In the genomic region with DNA sequence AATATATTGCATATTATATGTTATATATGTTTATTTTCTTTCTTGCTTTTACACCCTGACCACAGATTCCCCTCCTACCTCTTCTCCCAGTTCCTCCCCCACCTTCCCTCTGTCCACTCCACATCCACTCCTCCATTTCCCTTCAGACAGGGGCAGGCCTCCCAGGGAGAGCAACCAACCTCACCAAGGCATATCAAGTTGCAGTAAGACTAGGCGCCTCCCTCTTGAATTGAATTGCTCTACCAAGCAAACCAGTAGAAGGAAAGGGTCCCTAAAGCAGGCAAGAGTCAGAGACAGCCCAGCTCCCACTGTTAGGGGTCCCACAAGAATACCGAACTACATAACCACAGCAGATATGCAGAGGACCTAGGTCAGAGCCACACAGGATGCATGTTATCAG, we compare ENCODE assay signal across 1 mouse cellular context.
TF ChIP-seq lines count a peak whose summit lies in the region.

No protein-coding gene starts in this region.

TF ChIP-seq in ES-E14, 5 proteins besides CTCF, POLR2A, EP300 and RAD21 (continued from another document):
- TF ChIP-seq ZC3H11A (IDR thresholded peaks at IDR 0.05; ENCODE audit: borderline replicate concordance, low read depth, low read length), result no peak
- no peak for TF ChIP-seq MAFK (IDR thresholded peaks at IDR 0.05; ENCODE audit: insufficient read depth, low read depth, low read length)
